Mouse (Mus musculus) c-Kit-positive CD71-positive TER-119-positive erythroid progenitor cells, embryonic 14.5 days (primary cell): ENCODE results near the gene Slc9a5.
A peak's percentile ranks its signal among the peaks of the same experiment; 100 is the strongest.

Source experiments
- DNase-seq: peaks from one replicate; pipeline ENCODE4 v3.0.0-alpha.2; 2013; ENCODE audit warnings: low spot score

Gene Slc9a5

DNA sequence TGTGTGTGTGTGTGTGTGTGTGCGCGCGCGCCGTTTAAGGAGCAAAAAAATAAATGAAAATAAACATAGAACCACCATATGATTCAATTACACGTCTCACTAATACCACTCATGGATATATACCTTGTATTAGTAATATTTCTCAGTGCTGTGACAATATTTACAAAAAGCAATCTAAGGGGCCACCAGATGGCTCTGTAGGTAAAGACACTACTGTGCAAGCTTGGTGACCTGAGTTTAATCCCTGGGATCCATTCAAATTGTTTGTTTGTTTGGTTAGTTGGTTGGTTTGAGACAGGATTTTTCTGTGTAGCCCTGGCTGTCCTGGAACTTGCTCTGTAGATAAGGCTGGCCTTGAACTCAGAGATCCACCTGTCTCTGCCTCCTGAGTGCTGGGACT lies 61.3 kb downstream of the Slc9a5 start:
- no peak for DNase-seq

GRCm38 (mm10) chr8:105413391-105413790 lies 64.7 kb downstream of the Slc9a5 start, which contains the start of the genes Kctd19 and Lrrc36:
Gene Kctd19, minus strand, starts transcription at chr8:105413502.
Gene Lrrc36, plus strand, starts transcription at chr8:105413571.
- peak; percentile 43 for DNase-seq

GRCm38 (mm10) chr8:105418992-105419391 lies 70.3 kb downstream of the Slc9a5 start:
- DNase-seq, result no peak
